Mouse (Mus musculus) embryonic facial prominence, embryonic 15.5 days (tissue): ENCODE results near the gene Zfp697. TPM values are rescaled to one million over a fixed set of nuclear protein-coding genes. Genes with fewer than 3 reads are reported as not detected.

Source experiments
- polyA plus RNA-seq: library from polyadenylated mRNA; unstranded; fragments of >200 nt; fragmentation: Nextera tagmentation; extraction: Ambion mirVana; gene quantifications from 2 replicates; pipeline ENCODE4 v1.2.1, GENCODE M21; 2015

Gene Zfp697
- polyA plus RNA-seq, 1 experiment from 2014 or later = 6.0 TPM

Other genes with a start within 250 kb of the Zfp697 start
- gene Adam30, start 221.8 kb upstream of the Zfp697 start, polyA plus RNA-seq = not detected in 2 replicates
- gene Reg4, start 160.3 kb upstream of the Zfp697 start, polyA plus RNA-seq = not detected in 2 replicates
- 4.9 and 6.4 TPM in 2 replicates for gene Hmgcs2, start 102.0 kb upstream of the Zfp697 start, polyA plus RNA-seq
- 191 and 194 TPM in 2 replicates for gene Phgdh, start 42.5 kb upstream of the Zfp697 start, polyA plus RNA-seq
- gene Gm4450, start 74.7 kb downstream of the Zfp697 start, polyA plus RNA-seq = not detected in 2 replicates
- not detected in 2 replicates for gene Hsd3b4, start 128.1 kb downstream of the Zfp697 start, polyA plus RNA-seq
- gene Gm10681, start 206.3 kb downstream of the Zfp697 start, polyA plus RNA-seq = not detected in 2 replicates
- gene Hsd3b5, start 247.8 kb downstream of the Zfp697 start, polyA plus RNA-seq = not detected in 2 replicates